Mouse (Mus musculus) ES-Bruce4 (cell line): ENCODE measurements around the gene Jup.

Experiments
- CTCF ChIP-seq: IDR thresholded peaks from one replicate; pipeline ENCODE4 v1.8.1; 2011; ENCODE audit warnings: low read depth, low read length
- EP300 ChIP-seq: IDR thresholded peaks from 2 replicates; pipeline ENCODE4 v1.6.1; 2011; ENCODE audit warnings: low read depth, low read length; ENCODE audit not compliant: insufficient read depth
- POLR2A ChIP-seq: IDR thresholded peaks from one replicate; pipeline ENCODE4 v1.8.1; 2011; ENCODE audit warnings: low read length; ENCODE audit not compliant: insufficient read depth

DNA sequence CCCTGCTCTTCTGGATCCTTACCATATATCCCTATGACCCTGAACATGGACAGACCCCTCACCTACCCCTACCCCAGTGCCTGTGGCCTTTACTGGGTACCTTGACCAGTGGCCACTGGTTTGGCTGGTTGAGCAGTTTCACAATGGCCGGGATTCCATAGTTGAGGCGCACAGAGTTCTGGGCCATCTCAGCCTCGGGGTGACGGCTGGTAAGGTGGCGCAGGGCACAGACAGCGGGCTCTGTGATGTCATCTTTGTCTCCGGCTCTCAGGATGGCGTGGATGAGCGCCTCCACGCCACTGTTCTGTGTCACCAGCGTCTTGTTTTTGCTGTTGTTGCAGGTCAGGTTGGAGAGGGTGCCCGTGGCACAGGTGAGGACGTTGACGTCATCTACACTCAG, 19.6 kb downstream of the Jup start:
- TF ChIP-seq EP300 (no peak), POLR2A (no peak), CTCF (no peak)
